Mouse (Mus musculus) stomach, postnatal 0 days (tissue): ENCODE measurements at regions not wholly inside any gene's neighbourhood (a gene's known extent, or its start where the extent isn't known, plus 50 kb on each side); places are given as distances from the start of the nearest gene placed in this dataset.

Experiments used
- ATAC-seq: fragments of 200-750 bp; cut with Nextera tagmentation; 2 replicates; pipeline ENCODE4 v1.8.0; 2017; ENCODE audit not compliant: low FRiP score, low TSS enrichment
- DNase-seq: peaks from one replicate; pipeline ENCODE4 v3.0.0-alpha.2; 2016; ENCODE audit warnings: low spot score
- H3K27ac ChIP-seq: fragments of 300-500 bp; sonication (generic); replicated peaks from 2 replicates; pipeline ENCODE4 v1.5.1; 2014; ENCODE audit warnings: mild to moderate bottlenecking, control low read depth
- H3K27me3 ChIP-seq: fragments of 300-500 bp; sonication (generic); 2 replicates; pipeline ENCODE4 v1.6.1; 2014; ENCODE audit warnings: low read length; ENCODE audit not compliant: control insufficient read depth, insufficient read depth
- H3K36me3 ChIP-seq: fragments of 300-500 bp; sonication (generic); 2 replicates; pipeline ENCODE4 v1.6.1; 2014; ENCODE audit warnings: low read length, mixed read lengths; ENCODE audit not compliant: control insufficient read depth, insufficient read depth
- H3K4me1 ChIP-seq: fragments of 300-500 bp; sonication (generic); replicated peaks from 2 replicates; pipeline ENCODE4 v1.6.1; 2014; ENCODE audit warnings: antibody characterized with exemption; ENCODE audit not compliant: control insufficient read depth, insufficient read depth
- H3K4me2 ChIP-seq: fragments of 300-500 bp; sonication (generic); replicated peaks from 2 replicates; pipeline ENCODE4 v1.6.1; 2014; ENCODE audit warnings: low read depth, mild to moderate bottlenecking, control low read depth, moderate library complexity
- H3K4me3 ChIP-seq: fragments of 300-500 bp; sonication (generic); 2 replicates; pipeline ENCODE4 v1.5.1; 2014; ENCODE audit warnings: low read depth, low read length, control low read depth
- H3K9ac ChIP-seq: fragments of 300-500 bp; sonication (generic); 2 replicates; pipeline ENCODE4 v1.6.1; 2014; ENCODE audit warnings: mild to moderate bottlenecking, low read length, control low read depth, mixed read lengths
- H3K9me3 ChIP-seq: fragments of 300-500 bp; sonication (generic); 2 replicates; pipeline ENCODE4 v1.6.1; 2016; ENCODE audit warnings: low read length; ENCODE audit not compliant: control insufficient read depth
- CTCF ChIP-seq: IDR thresholded peaks from 2 replicates; pipeline ENCODE4 v1.5.1; 2016; ENCODE audit warnings: antibody characterized with exemption, low read depth, mild to moderate bottlenecking, moderate library complexity
- EP300 ChIP-seq: optimal IDR thresholded peaks from 2 replicates; pipeline ENCODE3; 2016; ENCODE audit warnings: antibody characterized with exemption
- WGBS: fragments of 180-500 bp; shearing (Covaris S2); extraction: QIAGEN DNeasy Blood & Tissue Kit; methylation state at CpG from one replicate; pipeline ENCODE4 v1.1.7; 2014; 5-methylcytosine and 5-hydroxymethylcytosine counted together

- Histone ChIP-seq H3K27ac (no peak overlapping the region), H3K4me2 (no peak overlapping the region), H3K36me3 (no peaks in the 10 kb centered on the region), H3K4me3 (no peak overlapping the region), H3K27me3 (no peaks in the 10 kb centered on the region), H3K9ac (no peak overlapping the region), H3K9me3 (no peaks in the 10 kb centered on the region), H3K4me1 (no peaks in the 10 kb centered on the region)
- ATAC-seq (peak; percentile 51), DNase-seq (peak; percentile 63)
- no peak for TF ChIP-seq EP300
- no peak for TF ChIP-seq CTCF
- 12% methylated on average over 9 of the region's 15 CpGs for WGBS
Measured at GRCm38 (mm10) chrX:11666517-11666916, 338.9 kb downstream of the H2al1j start.

GRCm38 (mm10) chrX:11671805-11672204 lies 344.2 kb downstream of the H2al1j start:
- Histone ChIP-seq H3K4me3 (no peak overlapping the region), H3K27me3 (no peaks in the 10 kb centered on the region), H3K9me3 (no peaks in the 10 kb centered on the region), H3K4me1 (no peaks in the 10 kb centered on the region), H3K9ac (no peak overlapping the region), H3K27ac (no peak overlapping the region), H3K4me2 (no peak overlapping the region), H3K36me3 (no peaks in the 10 kb centered on the region)
- TF ChIP-seq EP300 (no peak), CTCF (no peak)
- 36% methylated on average over 8 of the region's 8 CpGs for WGBS
- DNase-seq (no peak), ATAC-seq (no peak)

GRCm38 (mm10) chrX:11678086-11678485 lies 350.5 kb downstream of the H2al1j start:
- H3K27me3 ChIP-seq, result no peaks in the 10 kb centered on the region
- no peaks in the 10 kb centered on the region for H3K4me1 ChIP-seq
- no peak overlapping the region for H3K4me3 ChIP-seq
- no peak for DNase-seq
- WGBS, result 56% methylated on average over 2 of the region's 2 CpGs
- no peaks in the 10 kb centered on the region for H3K9me3 ChIP-seq
- no peak overlapping the region for H3K4me2 ChIP-seq
- H3K36me3 ChIP-seq, result no peaks in the 10 kb centered on the region
- H3K27ac ChIP-seq, result no peak overlapping the region
- ATAC-seq, result no peak
- TF ChIP-seq CTCF (no peak), EP300 (no peak)
- H3K9ac ChIP-seq, result no peak overlapping the region

GRCm38 (mm10) chrX:11681274-11681673 lies 353.7 kb downstream of the H2al1j start:
- H3K27me3 ChIP-seq, result no peaks in the 10 kb centered on the region
- ATAC-seq (no peak), DNase-seq (no peak)
- no peak for TF ChIP-seq EP300
- TF ChIP-seq CTCF, result no peak
- 54% methylated on average over 2 of the region's 2 CpGs for WGBS
- H3K36me3 ChIP-seq, result no peaks in the 10 kb centered on the region
- no peak overlapping the region for H3K4me3 ChIP-seq
- H3K9ac ChIP-seq, result no peak overlapping the region
- H3K4me1 ChIP-seq, result no peaks in the 10 kb centered on the region
- H3K27ac ChIP-seq, result no peak overlapping the region
- no peak overlapping the region for H3K4me2 ChIP-seq
- no peaks in the 10 kb centered on the region for H3K9me3 ChIP-seq

- 38% methylated on average over 18 of the region's 18 CpGs for WGBS
- Histone ChIP-seq H3K4me2 (peak overlapping the region; percentile 17), H3K9ac (no peak overlapping the region), H3K27ac (no peak overlapping the region), H3K36me3 (no peaks in the 10 kb centered on the region), H3K4me3 (no peak overlapping the region), H3K27me3 (no peaks in the 10 kb centered on the region), H3K9me3 (no peaks in the 10 kb centered on the region), H3K4me1 (no peaks in the 10 kb centered on the region)
- peak; percentile 20 for DNase-seq
- TF ChIP-seq EP300 (no peak), CTCF (no peak)
- no peak for ATAC-seq
Measured at GRCm38 (mm10) chrX:11689989-11690405, 362.4 kb downstream of the H2al1j start.

- Histone ChIP-seq H3K4me2 (peak overlapping the region; percentile 17; the same call in 1 of the 2 replicates), H3K27me3 (no peaks in the 10 kb centered on the region), H3K9me3 (no peaks in the 10 kb centered on the region), H3K27ac (no peak overlapping the region), H3K36me3 (no peaks in the 10 kb centered on the region), H3K9ac (no peak overlapping the region), H3K4me3 (no peak overlapping the region), H3K4me1 (no peaks in the 10 kb centered on the region)
- WGBS, result 28% methylated on average over 5 of the region's 5 CpGs
- DNase-seq, result no peak
- ATAC-seq, result no peak
- TF ChIP-seq EP300 (no peak), CTCF (no peak)
Measured at GRCm38 (mm10) chrX:11690446-11690845, 362.8 kb downstream of the H2al1j start.
